Mouse (Mus musculus) olfactory bulb, adult 2 months (tissue): ENCODE results near the gene Ap3b1.

ENCODE experiments used
- CTCF ChIP-seq: fragments of 200-500 bp; IDR thresholded peaks from 2 replicates; pipeline ENCODE4 v1.5.1; 2012; ENCODE audit warnings: low read depth, mild to moderate bottlenecking, low read length, moderate library complexity; ENCODE audit not compliant: insufficient read depth
- POLR2A ChIP-seq: fragments of 200-500 bp; IDR thresholded peaks from 2 replicates; pipeline ENCODE4 v1.6.1; 2012; ENCODE audit warnings: mild to moderate bottlenecking, low read depth, low read length, moderate library complexity; ENCODE audit not compliant: insufficient read depth

DNA sequence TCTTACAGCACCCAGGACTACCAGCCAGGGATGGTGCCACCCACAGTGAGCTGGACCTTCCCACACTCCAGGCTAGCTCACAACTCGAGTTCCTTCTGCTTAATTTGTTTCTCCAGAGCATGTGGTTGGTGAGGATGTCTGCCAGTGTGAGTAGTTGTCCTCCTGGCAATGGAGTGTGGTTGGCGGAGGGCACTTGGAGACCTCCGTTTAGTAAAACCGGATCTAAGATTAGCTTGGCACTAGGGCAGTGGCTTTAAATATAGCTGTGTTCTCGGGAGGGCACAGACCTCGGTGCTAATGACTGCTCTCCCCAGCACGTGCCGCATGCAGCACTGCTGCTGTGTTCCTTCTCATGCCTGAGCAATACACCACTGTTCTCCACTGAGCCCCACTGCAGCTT is 37.0 kb downstream of the Ap3b1 start:
- TF ChIP-seq POLR2A, result no peak
- no peak for TF ChIP-seq CTCF
